Mouse (Mus musculus) cortical plate, adult 2 months (tissue): ENCODE measurements at regions not wholly inside any gene's neighbourhood (a gene's known extent, or its start where the extent isn't known, plus 50 kb on each side); places are given as distances from the start of the nearest gene placed in this dataset.

Source experiments
- H3K27ac ChIP-seq: fragments of 200-500 bp; 2 replicates; pipeline ENCODE4 v1.5.1; 2012; ENCODE audit warnings: low read length, control low read depth, inconsistent platforms; ENCODE audit not compliant: insufficient read depth
- H3K4me1 ChIP-seq: fragments of 200-500 bp; 2 replicates; pipeline ENCODE4 v1.6.1; 2011; ENCODE audit warnings: low read length; ENCODE audit not compliant: control insufficient read depth, insufficient read depth
- H3K4me3 ChIP-seq: fragments of 200-500 bp; 2 replicates; pipeline ENCODE4 v1.5.1; 2011; ENCODE audit warnings: mild to moderate bottlenecking, low read length, control low read depth; ENCODE audit not compliant: insufficient read depth
- CTCF ChIP-seq: fragments of 200-500 bp; IDR thresholded peaks from 2 replicates; pipeline ENCODE4 v1.5.1; 2011; ENCODE audit warnings: mild to moderate bottlenecking, control low read depth, low read length; ENCODE audit not compliant: insufficient read depth; ENCODE audit errors: extremely low read depth
- POLR2A ChIP-seq: fragments of 200-500 bp; IDR thresholded peaks from 2 replicates; pipeline ENCODE4 v1.6.1; 2011; ENCODE audit warnings: mild to moderate bottlenecking, low read length, control low read depth; ENCODE audit not compliant: insufficient read depth; ENCODE audit errors: extremely low read depth

DNA sequence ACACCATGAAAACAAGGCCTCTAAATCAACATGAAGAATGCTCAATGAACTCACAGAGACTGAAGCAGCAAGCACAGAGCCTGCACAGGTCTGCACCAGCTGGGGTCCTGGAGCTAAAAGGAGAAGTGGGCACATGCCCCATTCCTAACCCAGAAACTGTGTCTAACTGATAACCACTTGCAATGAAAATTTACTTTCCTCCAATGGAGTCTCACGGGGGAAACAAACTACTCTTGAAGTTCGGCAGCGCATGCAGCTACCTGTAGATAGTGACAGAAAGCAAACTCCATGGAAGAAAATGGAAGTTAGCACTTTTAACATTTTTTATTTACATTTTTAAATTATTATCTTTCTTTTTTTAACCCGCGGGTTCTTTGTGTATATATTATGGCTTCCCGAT, 76.8 kb upstream of the Akap6 start:
- Histone ChIP-seq H3K27ac (no peak overlapping the region), H3K4me1 (no peaks in the 10 kb centered on the region), H3K4me3 (no peak overlapping the region)
- TF ChIP-seq CTCF (no peak), POLR2A (no peak)

DNA sequence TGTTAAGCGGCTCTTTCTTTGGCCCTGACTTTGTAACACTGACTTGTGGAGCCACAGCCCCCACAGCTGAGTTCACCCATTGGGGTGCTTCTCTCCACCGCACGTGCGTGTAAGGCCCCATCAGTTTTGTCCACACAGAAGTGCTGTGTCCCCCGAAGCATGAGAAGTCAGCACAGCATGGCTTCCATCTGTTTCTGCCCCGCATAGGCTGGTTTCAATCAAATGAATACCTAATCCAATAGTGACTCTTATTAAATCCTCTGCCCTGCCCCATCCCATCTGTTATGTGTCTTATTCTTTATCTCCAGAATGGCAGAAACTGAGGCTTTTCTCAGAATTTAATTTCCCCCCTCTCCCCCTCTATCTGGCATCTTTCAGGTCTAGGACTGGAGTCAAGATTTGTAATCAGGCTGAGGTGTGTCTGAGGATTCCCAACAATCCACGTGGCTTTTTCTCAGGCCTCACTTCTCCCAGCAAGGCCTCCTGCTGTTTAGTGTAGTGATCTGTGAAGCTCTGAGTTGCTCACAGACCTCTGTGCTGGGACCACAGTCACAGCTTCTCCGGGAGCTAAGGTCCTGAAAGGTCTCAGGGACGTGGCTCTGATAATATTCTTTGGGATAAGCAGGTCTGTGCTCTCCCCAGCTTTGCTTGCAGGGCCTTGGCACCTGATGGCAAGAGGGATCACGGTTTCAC, 75.6 kb upstream of the Akap6 start:
- Histone ChIP-seq H3K4me1 (peaks cover under 1% of the 10 kb centered on the region; the same call in 1 of the 2 replicates), H3K27ac (no peak overlapping the region), H3K4me3 (no peak overlapping the region)
- TF ChIP-seq POLR2A (no peak), CTCF (no peak)

DNA sequence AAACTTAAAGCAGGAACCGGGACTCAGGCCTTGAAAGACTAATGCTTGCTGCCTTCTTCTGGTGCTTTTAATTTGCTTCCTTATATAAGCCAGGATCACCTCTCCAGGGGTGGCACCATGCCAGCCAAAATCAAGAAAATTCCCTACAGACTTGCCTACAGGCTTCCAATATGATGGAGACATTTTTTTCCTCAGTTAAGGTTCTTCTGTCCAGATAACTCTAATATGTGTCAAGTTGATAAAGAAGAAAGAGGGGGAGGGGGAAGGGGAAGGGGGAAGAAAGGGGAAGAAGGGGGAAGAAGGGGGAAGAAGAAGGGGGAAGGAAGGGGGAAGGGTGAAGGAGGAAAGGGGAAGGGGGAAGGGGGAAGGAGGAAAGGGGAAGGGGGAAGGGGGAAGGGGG, 74.3 kb upstream of the Akap6 start:
- no peak overlapping the region for H3K27ac ChIP-seq
- H3K4me3 ChIP-seq, result no peak overlapping the region
- TF ChIP-seq POLR2A (no peak), CTCF (no peak)
- peaks cover 4% of the 10 kb centered on the region; the same call in 1 of the 2 replicates for H3K4me1 ChIP-seq

DNA sequence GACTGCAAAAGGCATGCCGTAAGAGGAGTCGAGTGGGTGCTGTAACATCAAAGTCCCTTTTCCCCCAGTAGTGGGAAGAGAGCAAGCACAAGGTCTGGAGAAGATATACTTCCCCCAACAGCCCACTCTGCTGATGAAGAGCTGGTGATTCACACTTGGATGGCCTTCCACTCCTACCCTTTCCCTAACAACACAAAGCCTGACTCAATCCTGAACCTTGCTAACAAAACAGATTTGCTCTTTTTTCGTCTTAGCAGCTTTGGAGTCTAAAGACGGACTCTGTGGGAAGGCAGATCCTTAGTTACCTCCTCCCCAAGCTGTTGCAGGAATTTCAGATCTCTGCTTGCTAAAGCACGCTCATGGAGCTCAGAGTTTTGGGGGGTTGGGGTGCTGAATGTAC, 70.4 kb upstream of the Akap6 start:
- Histone ChIP-seq H3K27ac (0 out of 2 replicates have a peak overlapping the region, but pooled peaks have one; percentile 74), H3K4me1 (peaks cover 5% of the 10 kb centered on the region; the same call in 1 of the 2 replicates), H3K4me3 (no peak overlapping the region)
- TF ChIP-seq CTCF (no peak), POLR2A (no peak)

DNA sequence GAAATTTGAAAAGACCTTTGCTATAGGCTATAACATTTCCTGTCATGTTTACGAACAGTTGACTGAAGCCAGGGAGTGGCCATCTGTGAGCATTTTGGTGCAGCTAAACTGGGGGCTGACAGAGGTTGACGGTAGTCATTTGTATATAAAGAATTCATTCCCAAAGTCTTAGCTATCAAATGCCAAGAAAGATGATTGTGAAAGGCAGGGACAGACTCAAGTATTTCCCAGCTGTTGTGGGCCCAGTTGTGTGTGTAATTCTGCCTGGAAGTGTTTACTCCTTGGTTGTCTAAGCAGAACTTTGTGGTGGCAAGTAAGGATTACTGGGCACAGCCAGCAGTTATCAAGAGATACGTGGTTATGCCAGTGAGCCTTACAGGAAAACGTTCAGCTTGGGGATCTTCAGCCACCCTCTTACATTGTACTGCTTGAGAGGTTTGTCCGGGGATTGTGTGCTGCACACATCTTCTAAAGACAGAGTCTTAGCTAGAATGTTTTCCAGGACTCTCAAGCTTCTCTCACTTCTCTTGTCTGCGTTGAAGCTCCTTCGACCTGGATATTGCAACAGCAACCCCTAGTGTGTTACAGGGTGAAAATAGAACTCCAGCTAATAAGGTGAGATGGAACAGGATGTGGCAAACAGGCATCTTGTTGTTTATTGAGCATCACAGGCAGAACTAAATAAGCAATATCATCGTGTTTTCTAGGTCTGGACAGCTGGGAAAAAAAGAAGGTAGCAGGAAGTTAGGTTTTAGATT, 63.9 kb upstream of the Akap6 start:
- no peak overlapping the region for H3K27ac ChIP-seq
- TF ChIP-seq CTCF (peak; percentile 22; the same call in 1 of the 2 replicates), POLR2A (no peak)
- H3K4me1 ChIP-seq, result peaks cover 3% of the 10 kb centered on the region; the same call in 1 of the 2 replicates
- no peak overlapping the region for H3K4me3 ChIP-seq

DNA sequence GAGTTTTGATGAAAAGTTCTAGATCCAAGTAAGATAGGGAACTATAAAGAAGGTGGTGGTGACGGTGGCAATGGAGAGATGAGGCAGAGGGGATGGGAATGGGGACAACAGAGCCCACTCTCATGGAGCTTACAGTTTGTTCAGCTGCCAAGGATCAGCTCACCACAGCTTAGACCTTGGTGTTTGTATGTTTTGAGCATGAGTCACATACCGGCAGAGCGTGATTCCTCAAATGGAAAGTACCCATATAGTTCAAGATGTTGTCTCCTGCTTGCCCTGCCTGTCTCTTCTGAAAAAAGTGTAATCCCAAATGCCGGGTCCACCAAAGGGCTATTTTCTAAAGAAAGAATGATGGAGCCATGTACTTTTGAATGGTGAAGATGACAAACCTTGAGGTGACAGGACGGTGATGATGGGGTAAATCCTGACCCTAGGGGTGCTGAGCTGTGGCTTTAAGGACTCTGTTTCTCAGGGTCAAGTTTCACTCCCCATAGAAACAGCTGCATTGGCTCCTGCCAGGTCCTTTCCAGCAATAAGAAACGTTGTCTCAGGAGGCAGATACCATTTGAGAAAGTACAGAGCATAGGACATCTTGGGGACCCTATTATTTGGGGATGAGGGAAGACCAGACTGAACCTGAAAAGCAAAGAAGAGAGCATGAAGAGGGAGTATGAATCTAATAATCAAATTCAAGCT, 62.8 kb upstream of the Akap6 start:
- Histone ChIP-seq H3K27ac (no peak overlapping the region), H3K4me3 (no peak overlapping the region), H3K4me1 (peaks cover 2% of the 10 kb centered on the region; the same call in 1 of the 2 replicates)
- no peak for TF ChIP-seq POLR2A
- TF ChIP-seq CTCF, result no peak

DNA sequence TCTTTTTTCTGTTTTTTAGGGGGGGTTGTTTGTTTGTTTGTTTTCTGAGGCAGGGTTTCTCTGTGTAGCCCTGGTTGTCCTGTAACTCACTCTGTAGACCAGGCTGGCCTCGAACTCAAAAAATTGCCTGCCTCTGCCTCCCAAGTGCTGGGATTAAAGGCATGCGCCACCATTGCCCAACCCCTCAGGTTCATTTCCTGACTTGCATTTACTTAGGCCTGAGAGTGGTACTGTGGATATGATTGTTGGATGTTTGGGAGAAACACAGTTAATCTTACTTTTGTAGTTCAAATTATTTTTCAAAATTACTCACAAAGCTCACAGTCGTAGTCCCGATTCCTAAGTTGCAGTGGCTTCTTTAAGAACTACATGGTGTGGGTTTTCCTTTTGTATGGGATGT, 62.3 kb upstream of the Akap6 start:
- TF ChIP-seq CTCF, result no peak
- no peak for TF ChIP-seq POLR2A
- no peak overlapping the region; the same call in 1 of the 2 replicates for H3K4me3 ChIP-seq
- no peak overlapping the region for H3K27ac ChIP-seq
- peaks cover 2% of the 10 kb centered on the region; the same call in 1 of the 2 replicates for H3K4me1 ChIP-seq

DNA sequence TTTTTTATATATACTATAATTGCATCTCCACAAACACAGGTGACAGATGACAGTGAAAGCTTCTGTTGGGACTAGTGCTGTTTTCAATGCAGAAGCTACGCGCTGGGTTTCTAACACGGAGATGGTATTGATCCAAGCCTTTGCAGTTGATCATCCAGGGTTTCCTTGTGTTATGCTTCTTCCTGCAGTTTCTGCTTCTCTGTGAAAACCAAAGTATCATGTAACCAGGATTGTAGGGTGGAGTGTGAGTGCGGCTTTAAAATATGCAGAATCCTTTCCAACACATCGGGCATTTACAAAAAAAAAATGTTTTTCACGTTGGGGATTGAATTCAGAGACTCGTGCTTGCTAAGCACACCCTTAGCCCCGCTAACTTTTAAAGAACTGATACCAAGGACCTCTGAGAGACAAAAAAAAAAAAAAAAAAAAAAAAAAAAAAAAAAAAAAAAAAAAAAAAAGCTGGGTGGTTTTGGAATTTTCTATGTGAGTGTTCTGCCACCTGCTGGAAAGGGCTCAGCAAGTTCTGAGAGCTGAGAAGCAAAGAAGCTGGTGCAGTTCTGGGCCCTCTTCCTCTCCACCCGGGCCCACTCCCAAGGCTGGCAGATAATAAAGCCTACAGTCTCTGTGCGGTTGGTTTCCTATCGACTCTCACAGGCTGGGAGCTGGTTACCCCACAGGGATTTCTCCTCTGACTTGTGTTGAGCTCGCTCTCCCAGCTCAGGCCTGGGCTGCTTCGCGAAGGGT, 61.5 kb upstream of the Akap6 start:
- peak; percentile 57 for TF ChIP-seq CTCF
- TF ChIP-seq POLR2A, result no peak
- peak overlapping the region; percentile 61; the same call in 1 of the 2 replicates for H3K27ac ChIP-seq
- H3K4me1 ChIP-seq, result peaks cover 2% of the 10 kb centered on the region; the same call in 1 of the 2 replicates
- peak overlapping the region; percentile 33 for H3K4me3 ChIP-seq

DNA sequence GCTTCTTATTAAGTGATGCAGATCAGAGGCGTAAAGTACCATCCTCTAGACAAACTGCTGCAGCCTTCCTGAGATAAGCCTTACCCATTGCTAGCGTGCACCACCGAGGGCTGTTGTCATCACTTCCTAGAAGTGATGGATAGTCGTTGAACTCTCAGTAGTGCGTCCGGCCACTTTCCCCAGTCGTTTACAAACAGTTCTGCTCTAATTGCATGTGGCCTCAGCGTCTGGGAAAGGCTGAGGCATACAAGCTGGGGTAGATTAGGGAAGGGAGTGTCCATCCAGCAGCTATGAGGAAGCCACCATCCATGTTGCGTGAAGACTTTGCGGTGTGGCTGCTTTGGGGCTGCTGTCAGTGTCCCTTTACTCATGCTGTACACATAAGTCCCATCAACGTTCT, 60.7 kb upstream of the Akap6 start:
- Histone ChIP-seq H3K4me1 (peaks cover 2% of the 10 kb centered on the region; the same call in 1 of the 2 replicates), H3K27ac (no peak overlapping the region), H3K4me3 (no peak overlapping the region)
- TF ChIP-seq POLR2A, result no peak
- no peak for TF ChIP-seq CTCF
